Mouse (Mus musculus): ENCODE measurements around the gene 4933407L21Rik. TPM values are rescaled to one million over a fixed set of nuclear protein-coding genes. Genes with fewer than 3 reads are reported as not detected.
A peak's percentile ranks its signal among the peaks of the same experiment; 100 is the strongest.

4933407L21Rik gene
- polyA plus RNA-seq, 1 experiment from 2014 or later = 0.22 TPM

DNA sequence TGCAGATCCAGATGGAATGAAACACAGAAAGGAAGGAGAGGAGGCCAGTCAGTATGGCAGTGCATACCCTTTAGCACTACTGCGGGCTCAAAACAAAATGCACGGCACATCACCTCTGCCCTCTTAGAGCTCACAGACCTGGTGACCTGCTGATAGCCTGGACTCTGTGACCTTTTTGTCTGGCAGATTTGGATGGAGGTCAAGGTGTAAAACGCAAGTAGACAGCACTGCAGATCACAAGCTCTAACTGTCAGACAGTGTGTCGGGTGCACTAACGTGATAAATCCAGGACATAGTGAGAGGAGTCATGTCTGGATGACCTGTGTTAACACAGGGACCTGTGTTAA, 5.4 kb upstream of the 4933407L21Rik start:
- H3K4me1 ChIP-seq = peaks cover 7% of the 10 kb centered on the region
- H3K9me3 ChIP-seq = no peaks in the 10 kb centered on the region
- no peak for DNase-seq (ENCODE audit: low spot score)
- H3K27ac ChIP-seq (replicated peaks) = no peak overlapping the region
- no peaks in the 10 kb centered on the region for H3K27me3 ChIP-seq (replicated peaks; ENCODE audit: low read depth, poor library complexity, severe bottlenecking)
- H3K4me3 ChIP-seq = no peak overlapping the region
- WGBS = 83% methylated on average over 5 of the region's 5 CpGs
- H3K36me3 ChIP-seq (replicated peaks) = no peaks in the 10 kb centered on the region

DNA sequence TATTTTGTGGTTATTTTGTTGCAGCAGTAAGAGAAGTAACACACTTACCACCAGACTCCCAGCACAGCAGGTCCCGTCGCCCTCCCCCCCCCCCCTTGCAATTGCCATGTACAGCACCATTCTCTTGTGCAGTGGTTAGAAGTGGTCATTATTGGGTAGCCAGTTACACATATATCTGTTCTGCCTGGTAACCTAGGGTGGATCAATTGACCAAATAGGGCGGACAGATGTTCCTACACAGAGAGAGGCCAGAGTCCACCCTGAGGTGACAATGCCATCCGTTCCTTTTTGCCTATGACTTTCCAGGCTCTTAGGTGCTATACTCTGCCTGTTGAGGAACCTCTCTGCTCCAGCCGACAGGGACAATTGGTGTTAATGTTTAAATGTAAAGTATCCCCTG, 3.1 kb upstream of the 4933407L21Rik start:
- 90% methylated on average over 5 of the region's 5 CpGs for WGBS
- Histone ChIP-seq H3K36me3 (replicated peaks) (no peaks in the 10 kb centered on the region), H3K27me3 (replicated peaks; ENCODE audit: low read depth, poor library complexity, severe bottlenecking) (0 out of 2 replicates have a peak, but pooled peaks cover 4% of the 10 kb centered on the region), H3K27ac (replicated peaks) (no peak overlapping the region), H3K9me3 (no peaks in the 10 kb centered on the region), H3K4me1 (peaks cover 20% of the 10 kb centered on the region), H3K4me3 (no peak overlapping the region)
- no peak for DNase-seq (ENCODE audit: low spot score)

GRCm38 (mm10) chr1:85928688-85929065, 394 bp downstream of the 4933407L21Rik start:
- H3K4me1 ChIP-seq = peaks cover 27% of the 10 kb centered on the region
- no peak for DNase-seq (ENCODE audit: low spot score)
- H3K4me3 ChIP-seq = no peak overlapping the region
- no peaks in the 10 kb centered on the region for H3K9me3 ChIP-seq
- H3K27ac ChIP-seq (replicated peaks) = 0 out of 2 replicates have a peak overlapping the region, but pooled peaks have one; percentile 51
- WGBS = 73% methylated on average over 4 of the region's 4 CpGs
- 0 out of 2 replicates have a peak, but pooled peaks cover 4% of the 10 kb centered on the region for H3K27me3 ChIP-seq (replicated peaks; ENCODE audit: low read depth, poor library complexity, severe bottlenecking)
- H3K36me3 ChIP-seq (replicated peaks) = no peaks in the 10 kb centered on the region

DNA sequence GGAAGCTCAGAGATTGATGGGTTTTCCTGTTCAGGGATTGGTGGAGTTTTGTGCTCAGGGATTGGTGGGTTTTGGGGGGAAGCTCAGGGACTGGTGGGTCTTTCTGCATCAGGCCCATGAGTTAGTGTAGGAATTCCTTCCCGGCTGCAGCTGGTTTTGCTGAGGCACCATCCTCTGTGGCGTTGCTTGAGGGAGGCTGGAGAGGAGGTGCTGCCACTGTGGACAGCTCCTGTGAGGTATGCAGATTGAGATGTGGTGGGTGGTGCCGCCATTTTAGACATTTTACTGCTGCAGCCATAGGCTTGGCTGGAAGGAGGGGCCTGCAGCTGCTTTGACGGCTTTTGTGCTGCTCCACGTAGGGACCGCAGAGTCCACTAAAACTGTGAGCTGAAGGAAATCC, 1.1 kb downstream of the 4933407L21Rik start:
- Histone ChIP-seq H3K27ac (replicated peaks) (no peak overlapping the region), H3K9me3 (no peaks in the 10 kb centered on the region), H3K4me1 (peaks cover 34% of the 10 kb centered on the region), H3K4me3 (no peak overlapping the region), H3K36me3 (replicated peaks) (no peaks in the 10 kb centered on the region), H3K27me3 (replicated peaks; ENCODE audit: low read depth, poor library complexity, severe bottlenecking) (0 out of 2 replicates have a peak, but pooled peaks cover 4% of the 10 kb centered on the region)
- no peak for DNase-seq (ENCODE audit: low spot score)
- 84% methylated on average over 6 of the region's 6 CpGs for WGBS

DNA sequence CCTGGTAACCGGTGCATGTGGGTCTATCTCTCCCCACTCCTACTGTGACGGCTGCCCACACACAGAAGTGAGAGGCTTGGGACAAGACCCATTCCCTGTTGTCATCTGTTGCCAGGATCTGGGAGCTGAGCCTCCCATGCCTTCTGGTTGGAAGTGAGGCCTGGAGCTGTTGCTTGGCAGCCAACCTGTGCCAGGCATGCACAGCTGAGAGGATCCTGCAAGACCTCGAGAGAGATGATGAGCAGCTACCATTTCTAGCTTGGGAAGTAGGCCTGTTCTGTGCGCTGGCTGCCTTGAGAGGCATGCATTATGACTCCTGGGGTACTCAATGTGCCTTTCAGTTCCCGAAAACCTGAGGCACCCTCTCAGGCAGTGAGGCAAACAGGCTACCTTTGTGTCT, 2.9 kb downstream of the 4933407L21Rik start:
- 88% methylated on average over 5 of the region's 5 CpGs for WGBS
- H3K4me1 ChIP-seq = peaks cover 41% of the 10 kb centered on the region
- H3K9me3 ChIP-seq = no peaks in the 10 kb centered on the region
- DNase-seq (ENCODE audit: low spot score) = no peak
- H3K36me3 ChIP-seq (replicated peaks) = no peaks in the 10 kb centered on the region
- H3K4me3 ChIP-seq = no peak overlapping the region
- H3K27me3 ChIP-seq (replicated peaks; ENCODE audit: low read depth, poor library complexity, severe bottlenecking) = 0 out of 2 replicates have a peak, but pooled peaks cover 4% of the 10 kb centered on the region
- H3K27ac ChIP-seq (replicated peaks) = no peak overlapping the region; the same call in 1 of the 2 replicates

GRCm38 (mm10) chr1:85933226-85933625, 4.9 kb downstream of the 4933407L21Rik start:
- 0 out of 2 replicates have a peak, but pooled peaks cover 4% of the 10 kb centered on the region for H3K27me3 ChIP-seq (replicated peaks; ENCODE audit: low read depth, poor library complexity, severe bottlenecking)
- peak overlapping the region; percentile 36 for H3K4me3 ChIP-seq
- H3K9me3 ChIP-seq = no peaks in the 10 kb centered on the region
- H3K27ac ChIP-seq (replicated peaks) = peak overlapping the region; percentile 65
- whole genome bisulfite sequencing = 38% methylated on average over 7 of the region's 7 CpGs
- no peak for DNase-seq (ENCODE audit: low spot score)
- no peaks in the 10 kb centered on the region for H3K36me3 ChIP-seq (replicated peaks)
- peaks cover 37% of the 10 kb centered on the region for H3K4me1 ChIP-seq

DNA sequence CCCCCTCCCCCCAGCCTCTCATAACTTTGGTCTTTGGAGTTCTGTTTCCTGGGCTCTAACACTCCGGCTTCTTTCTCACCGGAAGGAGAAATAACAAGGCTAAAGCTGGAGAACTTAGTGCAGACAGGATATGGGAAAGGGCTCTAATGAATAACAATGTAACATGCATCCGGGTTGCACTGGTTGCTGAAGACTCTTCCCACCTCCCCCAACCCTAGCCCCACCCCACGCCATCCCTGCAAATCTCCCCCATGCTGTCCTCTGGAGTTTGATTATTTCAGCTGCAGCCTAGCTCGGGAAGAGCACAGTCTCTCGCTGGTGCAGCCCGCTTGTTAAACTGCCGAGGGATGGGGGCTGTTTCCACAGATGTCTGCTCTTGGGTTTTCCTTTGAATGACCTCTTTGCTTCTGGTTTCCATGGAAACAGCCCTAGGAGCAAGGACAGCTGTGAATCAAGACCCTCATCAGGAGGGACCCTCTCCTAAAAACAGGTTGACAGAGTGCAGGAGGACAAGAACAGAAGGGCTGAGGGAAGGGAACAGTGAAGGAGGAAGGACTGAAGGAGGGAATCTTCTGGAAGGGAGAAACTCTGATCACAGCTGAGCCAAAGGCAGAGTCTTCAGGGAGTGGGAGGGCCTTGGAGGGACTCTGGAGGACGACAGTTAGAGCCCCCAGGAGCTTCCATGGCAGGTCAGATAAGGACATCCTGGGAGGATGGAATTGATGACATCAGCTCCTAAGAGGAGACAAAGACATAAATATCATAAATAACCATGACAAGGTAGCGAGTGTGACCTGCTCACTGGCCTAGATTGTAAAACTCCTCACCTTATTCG, 5.6 kb downstream of the 4933407L21Rik start:
- peak; percentile 61 for DNase-seq (ENCODE audit: low spot score)
- Histone ChIP-seq H3K27ac (replicated peaks) (peak overlapping the region; percentile 65), H3K9me3 (no peaks in the 10 kb centered on the region), H3K4me1 (peaks cover 30% of the 10 kb centered on the region), H3K27me3 (replicated peaks; ENCODE audit: low read depth, poor library complexity, severe bottlenecking) (0 out of 2 replicates have a peak, but pooled peaks cover 4% of the 10 kb centered on the region), H3K4me3 (peak overlapping the region; percentile 36), H3K36me3 (replicated peaks) (no peaks in the 10 kb centered on the region)
- 20% methylated on average over 11 of the region's 11 CpGs for WGBS

- no peak for DNase-seq (ENCODE audit: low spot score)
- Histone ChIP-seq H3K36me3 (replicated peaks) (no peaks in the 10 kb centered on the region), H3K27ac (replicated peaks) (no peak overlapping the region; the same call in none of the 2 replicates), H3K4me1 (peaks cover 28% of the 10 kb centered on the region), H3K4me3 (no peak overlapping the region), H3K9me3 (no peaks in the 10 kb centered on the region), H3K27me3 (replicated peaks; ENCODE audit: low read depth, poor library complexity, severe bottlenecking) (no peaks in the 10 kb centered on the region)
- WGBS = 18% methylated on average over 7 of the region's 7 CpGs
Measured at GRCm38 (mm10) chr1:85934560-85934959, 6.3 kb downstream of the 4933407L21Rik start.

DNA sequence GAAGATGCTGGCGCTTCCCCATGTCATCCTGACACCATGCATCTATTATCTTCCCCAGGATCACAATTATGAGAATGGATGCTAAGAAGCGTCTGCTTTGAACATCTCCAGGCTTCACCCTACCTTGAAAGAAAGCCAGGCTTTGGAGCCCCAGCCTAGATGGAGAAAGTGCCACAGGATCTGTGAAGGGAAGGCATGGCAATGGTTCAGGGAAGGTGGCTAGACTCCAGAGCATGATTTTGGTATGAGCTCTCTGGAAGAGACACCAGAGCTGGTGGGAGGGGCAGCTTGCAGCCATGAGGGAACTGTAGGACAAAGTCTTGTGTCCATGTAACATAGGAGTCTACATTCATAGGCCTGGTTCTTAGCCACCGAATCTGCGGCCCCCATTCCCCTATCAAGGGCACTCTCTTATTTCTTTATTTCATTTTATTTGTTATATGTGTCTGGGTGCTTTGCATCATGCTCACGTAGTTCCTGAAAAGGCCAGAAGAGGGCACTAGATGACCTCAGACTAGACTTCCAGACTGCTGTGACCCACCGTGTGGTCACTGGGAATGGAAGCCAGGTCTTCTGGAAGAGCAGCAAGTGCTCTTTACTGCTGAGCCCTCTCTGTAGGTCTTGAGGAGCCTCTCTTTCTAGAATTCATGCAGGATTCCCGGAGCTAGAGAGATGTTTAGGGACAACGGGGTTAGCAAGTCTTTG, 7.0 kb downstream of the 4933407L21Rik start:
- no peaks in the 10 kb centered on the region for H3K36me3 ChIP-seq (replicated peaks)
- DNase-seq (ENCODE audit: low spot score) = peak; percentile 54
- H3K27ac ChIP-seq (replicated peaks) = no peak overlapping the region
- WGBS = 44% methylated on average over 8 of the region's 8 CpGs
- no peaks in the 10 kb centered on the region for H3K9me3 ChIP-seq
- H3K4me3 ChIP-seq = no peak overlapping the region
- no peaks in the 10 kb centered on the region for H3K27me3 ChIP-seq (replicated peaks; ENCODE audit: low read depth, poor library complexity, severe bottlenecking)
- H3K4me1 ChIP-seq = peaks cover 28% of the 10 kb centered on the region

DNA sequence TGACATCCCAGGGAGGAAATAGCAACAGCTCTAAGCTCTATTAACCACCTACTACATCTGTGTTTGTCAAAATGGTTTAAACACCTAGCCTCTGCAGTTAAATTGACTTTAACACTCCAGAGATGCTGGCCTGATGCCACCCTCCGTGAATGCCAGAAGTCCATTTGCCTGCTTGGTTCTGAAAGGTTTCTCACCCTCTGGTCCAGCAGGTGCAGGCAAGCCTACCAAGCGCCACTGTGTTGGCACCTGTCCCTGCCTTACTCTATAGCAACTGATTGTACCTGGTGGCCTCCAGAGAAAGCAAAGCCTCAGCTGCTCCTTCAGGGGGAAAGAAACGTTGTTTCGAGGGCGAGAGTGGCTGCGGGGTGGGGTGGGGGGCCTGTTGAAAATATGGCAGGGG, 8.0 kb downstream of the 4933407L21Rik start:
- H3K4me3 ChIP-seq = no peak overlapping the region
- no peaks in the 10 kb centered on the region for H3K36me3 ChIP-seq (replicated peaks)
- no peaks in the 10 kb centered on the region for H3K9me3 ChIP-seq
- 75% methylated on average over 6 of the region's 6 CpGs for WGBS
- no peaks in the 10 kb centered on the region for H3K27me3 ChIP-seq (replicated peaks; ENCODE audit: low read depth, poor library complexity, severe bottlenecking)
- peaks cover 28% of the 10 kb centered on the region for H3K4me1 ChIP-seq
- no peak overlapping the region for H3K27ac ChIP-seq (replicated peaks)
- DNase-seq (ENCODE audit: low spot score) = no peak

DNA sequence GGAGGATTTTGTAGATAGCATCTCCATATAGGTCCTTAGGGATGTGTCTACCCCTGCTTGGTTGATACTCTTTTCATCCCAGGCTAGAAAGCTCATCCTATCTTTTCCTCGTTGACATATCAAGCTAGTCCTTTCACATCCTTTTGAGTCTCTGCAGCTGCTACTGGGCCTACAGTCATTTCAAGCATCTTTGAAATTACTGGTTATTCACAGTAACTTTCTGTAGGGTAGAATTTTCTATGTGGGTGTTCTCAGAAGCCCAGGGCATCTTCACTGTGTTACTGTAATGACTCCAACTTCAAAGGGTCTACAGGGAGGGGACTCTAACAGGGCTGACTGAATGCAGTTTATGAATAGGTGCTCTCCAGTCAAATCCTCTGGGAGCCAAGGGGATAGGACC, 9.0 kb downstream of the 4933407L21Rik start:
- peaks cover 27% of the 10 kb centered on the region for H3K4me1 ChIP-seq
- H3K4me3 ChIP-seq = no peak overlapping the region
- no peaks in the 10 kb centered on the region for H3K27me3 ChIP-seq (replicated peaks; ENCODE audit: low read depth, poor library complexity, severe bottlenecking)
- H3K27ac ChIP-seq (replicated peaks) = no peak overlapping the region
- DNase-seq (ENCODE audit: low spot score) = no peak
- H3K9me3 ChIP-seq = no peaks in the 10 kb centered on the region
- 83% methylated on average over 1 of the region's 1 CpGs for WGBS
- no peaks in the 10 kb centered on the region for H3K36me3 ChIP-seq (replicated peaks)

DNA sequence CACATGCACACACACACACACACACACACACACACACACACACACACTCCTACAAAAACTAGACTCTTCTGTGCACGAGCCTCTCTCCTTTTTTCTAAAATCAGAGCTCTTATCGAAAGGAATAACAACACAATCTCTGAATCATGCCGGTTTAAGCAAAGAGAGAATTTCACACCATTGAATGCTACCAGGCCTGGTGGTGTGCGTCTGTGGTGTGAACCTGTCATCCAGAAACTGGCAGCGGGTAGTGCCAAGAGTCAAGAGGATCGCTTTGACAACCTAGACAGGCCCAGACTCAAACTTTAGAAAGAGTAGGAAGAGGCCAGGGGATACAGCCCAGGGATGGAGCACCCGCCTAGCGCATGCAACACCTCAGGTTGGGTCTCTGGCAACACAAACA, 14.0 kb downstream of the 4933407L21Rik start:
- Histone ChIP-seq H3K36me3 (replicated peaks) (no peaks in the 10 kb centered on the region), H3K27me3 (replicated peaks; ENCODE audit: low read depth, poor library complexity, severe bottlenecking) (no peaks in the 10 kb centered on the region), H3K4me1 (no peaks in the 10 kb centered on the region), H3K4me3 (no peak overlapping the region), H3K9me3 (no peaks in the 10 kb centered on the region), H3K27ac (replicated peaks) (no peak overlapping the region)
- no peak for DNase-seq (ENCODE audit: low spot score)
- 87% methylated on average over 8 of the region's 8 CpGs for WGBS

All from embryonic facial prominence, embryonic 10.5 days (tissue).